Mouse (Mus musculus) neural tube, embryonic 14.5 days (tissue): Measurements from ENCODE around the gene Gramd1b. TPM values are rescaled to one million over a fixed set of nuclear protein-coding genes. Genes with fewer than 3 reads are reported as not detected.

Experiments
- ATAC-seq: fragments of 200-750 bp; cut with Nextera tagmentation; 2 replicates; pipeline ENCODE4 v1.8.0; 2017; ENCODE audit warnings: low read depth, mild to moderate bottlenecking, moderate TSS enrichment, moderate library complexity
- H3K27ac ChIP-seq: fragments of 300-500 bp; sonication (generic); 2 replicates; pipeline ENCODE4 v1.5.1; 2014; ENCODE audit warnings: low read depth, mild to moderate bottlenecking, control low read depth, low read length, moderate library complexity, mixed read lengths
- H3K27me3 ChIP-seq: fragments of 300-500 bp; sonication (generic); 2 replicates; pipeline ENCODE4 v1.6.1; 2014; ENCODE audit warnings: low read length; ENCODE audit not compliant: control insufficient read depth, insufficient read depth
- H3K36me3 ChIP-seq: fragments of 300-500 bp; sonication (generic); 2 replicates; pipeline ENCODE4 v1.6.1; 2014; ENCODE audit warnings: low read length, mixed read lengths; ENCODE audit not compliant: control insufficient read depth, insufficient read depth
- H3K4me1 ChIP-seq: fragments of 300-500 bp; sonication (generic); 2 replicates; pipeline ENCODE4 v1.6.1; 2014; ENCODE audit warnings: low read length; ENCODE audit not compliant: control insufficient read depth, insufficient read depth
- H3K4me2 ChIP-seq: fragments of 300-500 bp; sonication (generic); 2 replicates; pipeline ENCODE4 v1.6.1; 2014; ENCODE audit warnings: mild to moderate bottlenecking, low read depth, low read length, control low read depth
- H3K4me3 ChIP-seq: fragments of 300-500 bp; sonication (generic); 2 replicates; pipeline ENCODE4 v1.5.1; 2014; ENCODE audit warnings: low read depth, low read length, control low read depth, mixed read lengths
- H3K9ac ChIP-seq: fragments of 300-500 bp; sonication (generic); replicated peaks from 2 replicates; pipeline ENCODE4 v1.6.1; 2014; ENCODE audit warnings: low read depth, mild to moderate bottlenecking, control low read depth, low read length, mixed read lengths
- H3K9me3 ChIP-seq: fragments of 300-500 bp; sonication (generic); 2 replicates; pipeline ENCODE4 v1.6.1; 2016; ENCODE audit warnings: low read length; ENCODE audit not compliant: control insufficient read depth
- WGBS: fragments of 180-500 bp; shearing (Covaris S2); extraction: QIAGEN DNeasy Blood & Tissue Kit; methylation state at CpG from one replicate; pipeline ENCODE4 v1.1.7; 2014; 5-methylcytosine and 5-hydroxymethylcytosine counted together
- polyA plus RNA-seq: library from polyadenylated mRNA; unstranded; fragments of >200 nt; fragmentation: Nextera tagmentation; extraction: Ambion mirVana; gene quantifications from 2 replicates; pipeline ENCODE4 v1.2.1, GENCODE M21; 2014

Gene Gramd1b
- polyA plus RNA-seq, 1 experiment from 2014 or later: 13.9 TPM

DNA sequence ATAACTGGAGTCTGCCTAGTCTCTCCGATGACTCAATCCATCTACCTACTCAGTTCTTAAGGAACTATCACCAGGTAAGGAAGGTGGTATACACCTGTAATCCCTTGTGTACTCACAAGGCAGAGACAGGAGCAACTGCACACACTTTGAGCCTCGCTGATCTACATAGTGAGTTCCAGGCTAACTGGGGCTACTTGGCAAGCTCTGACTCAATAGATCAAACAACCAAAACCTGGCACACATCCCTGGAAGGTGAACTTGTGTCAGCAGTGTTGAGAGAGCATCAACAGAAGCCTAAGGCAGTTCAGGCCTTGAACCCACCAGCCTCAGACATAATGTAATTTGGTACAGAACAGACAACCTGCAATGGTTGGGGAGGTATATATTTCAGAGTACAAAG lies 135.0 kb downstream of the Gramd1b start:
- Histone ChIP-seq H3K27me3 (no peaks in the 10 kb centered on the region), H3K27ac (no peak overlapping the region), H3K9ac (no peak overlapping the region), H3K36me3 (no peaks in the 10 kb centered on the region), H3K4me3 (no peak overlapping the region), H3K9me3 (no peaks in the 10 kb centered on the region), H3K4me1 (peaks cover 14% of the 10 kb centered on the region), H3K4me2 (no peak overlapping the region)
- ATAC-seq: no peak
- WGBS: 92% methylated on average over 2 of the region's 2 CpGs

DNA sequence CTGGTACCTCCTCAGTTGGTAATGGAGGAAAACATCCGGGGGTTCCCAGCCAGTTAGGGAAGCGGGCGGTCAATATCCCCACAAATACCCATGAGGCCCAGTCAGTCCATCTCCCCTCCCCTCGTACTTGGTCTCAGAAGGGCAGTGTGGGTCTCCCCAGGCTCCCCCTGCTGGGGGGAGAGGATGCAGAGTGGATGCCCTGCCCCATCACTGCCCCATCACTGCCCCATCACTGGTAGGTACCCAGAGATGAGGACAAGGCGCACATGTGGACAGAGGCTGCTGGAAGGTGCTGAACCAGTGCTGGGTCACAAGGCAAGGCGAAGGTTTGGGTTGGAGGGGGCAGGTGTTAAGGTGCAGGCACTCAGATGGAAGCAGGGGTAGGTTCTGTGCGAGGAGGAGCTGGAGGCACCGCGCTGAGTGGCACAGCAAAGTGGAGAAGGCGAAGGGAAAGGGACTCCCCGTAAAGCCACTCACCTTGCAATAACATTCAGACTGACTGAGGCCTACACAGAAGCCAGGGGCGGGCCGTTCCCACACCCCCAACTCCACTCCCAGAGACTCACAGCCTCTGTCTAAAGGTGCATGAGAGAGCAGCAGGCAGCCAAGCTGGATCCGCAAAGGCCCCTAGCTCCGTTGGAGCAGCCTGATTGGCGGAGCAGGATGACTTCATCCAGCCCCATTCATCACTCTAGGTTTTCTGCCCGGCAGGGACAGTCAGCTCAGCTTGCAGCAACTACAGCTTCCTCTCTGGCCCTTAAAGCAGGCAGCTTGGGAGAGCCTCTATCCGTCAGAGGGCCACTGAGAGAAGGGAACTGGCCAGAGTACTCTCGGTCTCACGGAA lies 139.1 kb downstream of the Gramd1b start:
- Histone ChIP-seq H3K4me2 (peak overlapping the region; percentile 45), H3K27ac (peak overlapping the region; percentile 85), H3K4me3 (no peak overlapping the region), H3K27me3 (no peaks in the 10 kb centered on the region), H3K9ac (peak overlapping the region; percentile 44), H3K4me1 (peaks cover 14% of the 10 kb centered on the region), H3K9me3 (no peaks in the 10 kb centered on the region), H3K36me3 (no peaks in the 10 kb centered on the region)
- 17% methylated on average over 20 of the region's 20 CpGs for WGBS
- ATAC-seq: peak; percentile 90

DNA sequence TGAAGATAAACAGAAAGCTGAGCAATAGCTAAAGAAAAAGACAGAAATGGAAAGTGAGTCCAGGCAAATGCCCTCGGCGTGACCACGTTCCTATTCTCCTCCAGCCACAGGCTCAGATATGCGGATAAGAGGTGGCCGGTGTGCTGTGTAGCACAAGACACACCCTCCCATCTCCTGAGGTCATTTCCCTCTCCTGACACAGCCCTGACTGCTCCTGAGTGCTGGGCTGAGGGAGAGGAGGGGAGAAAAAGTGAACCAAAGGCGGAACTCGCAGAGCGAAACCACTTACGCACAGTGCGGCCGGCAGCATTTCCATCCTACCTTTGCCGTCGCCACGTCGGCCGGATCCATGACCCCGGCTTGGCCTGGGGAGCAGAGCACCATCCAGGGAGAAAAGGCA lies 139.8 kb downstream of the Gramd1b start:
- no peaks in the 10 kb centered on the region for H3K27me3 ChIP-seq
- H3K4me1 ChIP-seq: peaks cover 14% of the 10 kb centered on the region
- WGBS: 75% methylated on average over 17 of the region's 17 CpGs
- H3K9ac ChIP-seq: peak overlapping the region; percentile 44; the same call in 1 of the 2 replicates
- no peaks in the 10 kb centered on the region for H3K36me3 ChIP-seq
- H3K4me3 ChIP-seq: no peak overlapping the region
- no peaks in the 10 kb centered on the region for H3K9me3 ChIP-seq
- H3K4me2 ChIP-seq: no peak overlapping the region
- ATAC-seq: peak; percentile 7; the same call in 1 of the 2 replicates
- H3K27ac ChIP-seq: peak overlapping the region; percentile 85

DNA sequence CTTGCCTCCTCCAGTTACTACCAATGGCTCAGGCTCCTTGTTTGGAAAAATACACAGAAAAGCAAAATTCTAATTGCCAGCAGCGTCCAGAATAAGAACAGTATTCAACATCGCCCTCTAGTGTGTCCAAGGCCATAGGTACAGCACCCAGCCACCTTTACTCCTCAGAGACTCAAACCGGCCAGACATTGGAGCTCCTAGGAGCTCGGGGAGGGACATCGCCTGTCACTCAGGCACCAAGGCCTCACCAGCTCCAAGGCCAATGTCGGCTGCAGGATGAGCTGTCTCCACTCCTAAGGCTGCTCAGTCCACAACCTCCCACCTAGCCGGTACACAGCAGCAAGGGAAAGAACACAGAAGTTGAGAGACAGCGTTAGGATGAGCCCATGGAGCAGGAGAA lies 140.3 kb downstream of the Gramd1b start:
- Histone ChIP-seq H3K4me1 (peaks cover 14% of the 10 kb centered on the region), H3K36me3 (no peaks in the 10 kb centered on the region), H3K27ac (0 out of 2 replicates have a peak overlapping the region, but pooled peaks have one; percentile 35), H3K27me3 (no peaks in the 10 kb centered on the region), H3K9ac (no peak overlapping the region), H3K4me3 (no peak overlapping the region), H3K9me3 (no peaks in the 10 kb centered on the region), H3K4me2 (no peak overlapping the region)
- WGBS: 40% methylated on average over 8 of the region's 8 CpGs
- peak; percentile 13; the same call in 1 of the 2 replicates for ATAC-seq

DNA sequence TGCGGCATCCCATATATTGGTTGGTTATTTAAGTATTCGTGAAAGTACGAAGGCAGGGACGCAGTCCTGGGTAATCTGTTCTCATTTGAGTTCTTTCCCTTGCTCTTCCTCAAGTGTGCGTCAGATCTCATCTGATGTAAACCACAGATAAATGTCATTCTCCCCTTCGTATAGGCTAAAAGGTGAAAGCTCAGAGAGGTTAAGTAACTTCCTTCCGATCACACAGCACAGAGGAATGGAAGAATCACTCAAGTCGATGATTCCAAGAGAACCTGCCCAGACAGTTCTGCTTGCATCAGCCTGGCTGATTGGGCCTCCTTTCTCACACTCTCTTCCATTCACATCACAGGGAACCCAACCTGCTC lies 140.8 kb downstream of the Gramd1b start:
- no peaks in the 10 kb centered on the region for H3K36me3 ChIP-seq
- no peak for ATAC-seq
- no peak overlapping the region for H3K4me3 ChIP-seq
- WGBS: 91% methylated on average over 8 of the region's 8 CpGs
- H3K4me2 ChIP-seq: no peak overlapping the region
- no peaks in the 10 kb centered on the region for H3K27me3 ChIP-seq
- no peaks in the 10 kb centered on the region for H3K9me3 ChIP-seq
- no peak overlapping the region for H3K9ac ChIP-seq
- no peak overlapping the region for H3K27ac ChIP-seq
- peaks cover 14% of the 10 kb centered on the region for H3K4me1 ChIP-seq

DNA sequence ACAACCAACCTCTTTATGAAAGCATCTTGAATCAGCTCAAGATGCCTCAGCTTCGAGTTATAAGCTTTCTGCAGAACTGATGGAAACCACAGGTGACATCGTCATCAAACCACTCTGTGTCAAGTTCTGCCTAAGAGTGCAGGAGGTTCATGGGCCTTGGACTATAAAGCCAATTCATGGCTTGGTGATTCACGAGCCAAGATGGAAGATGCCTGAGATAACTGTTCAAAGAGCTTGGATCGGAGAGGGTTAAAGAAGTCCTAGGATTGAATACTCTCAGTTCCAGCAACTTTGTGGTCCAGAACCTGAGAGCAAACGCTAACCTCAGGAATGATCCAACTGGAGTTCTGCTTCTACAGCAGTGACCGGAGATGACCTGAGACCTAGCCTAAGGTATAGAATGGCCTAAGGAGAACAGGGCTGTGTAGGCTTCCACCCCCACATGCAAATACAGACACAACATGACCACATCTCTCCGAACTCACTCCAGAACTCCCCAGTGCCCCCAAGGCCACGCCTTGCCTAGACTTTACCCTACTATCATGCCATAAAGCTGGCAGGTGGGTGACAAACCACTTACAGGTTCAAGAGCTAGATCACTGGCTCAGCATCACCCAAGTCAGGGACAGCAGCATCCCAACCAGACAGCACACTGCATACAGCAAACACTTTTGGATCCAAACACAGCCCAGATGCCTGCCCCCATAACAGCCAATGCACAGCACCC lies 141.4 kb downstream of the Gramd1b start:
- H3K27ac ChIP-seq: no peak overlapping the region
- H3K9me3 ChIP-seq: no peaks in the 10 kb centered on the region
- H3K4me2 ChIP-seq: no peak overlapping the region
- WGBS: 93% methylated on average over 8 of the region's 8 CpGs
- ATAC-seq: no peak
- H3K27me3 ChIP-seq: no peaks in the 10 kb centered on the region
- H3K4me3 ChIP-seq: no peak overlapping the region
- H3K4me1 ChIP-seq: peaks cover 14% of the 10 kb centered on the region
- H3K36me3 ChIP-seq: no peaks in the 10 kb centered on the region
- H3K9ac ChIP-seq: no peak overlapping the region

DNA sequence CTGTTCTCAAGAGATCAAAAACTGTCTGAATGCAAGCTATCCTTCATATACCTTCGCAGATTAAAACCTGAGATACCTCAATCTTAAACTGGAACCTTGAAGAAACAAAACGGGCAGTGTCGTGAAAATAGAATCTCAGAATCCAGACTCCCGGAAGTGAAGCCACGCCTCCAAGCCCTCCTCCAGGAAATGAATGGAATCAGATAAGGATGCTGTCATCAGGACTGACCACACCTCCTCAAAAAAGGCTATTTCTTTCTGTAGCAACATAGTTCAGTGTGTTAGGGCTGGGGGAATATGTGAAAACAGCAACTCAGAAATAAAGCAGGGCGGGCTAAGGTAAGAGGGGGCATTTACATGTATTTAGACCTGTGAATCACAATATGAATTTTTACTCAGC lies 142.0 kb downstream of the Gramd1b start:
- Histone ChIP-seq H3K36me3 (no peaks in the 10 kb centered on the region), H3K9ac (no peak overlapping the region), H3K9me3 (no peaks in the 10 kb centered on the region), H3K27ac (no peak overlapping the region), H3K27me3 (no peaks in the 10 kb centered on the region), H3K4me1 (peaks cover 14% of the 10 kb centered on the region), H3K4me2 (no peak overlapping the region), H3K4me3 (no peak overlapping the region)
- no peak for ATAC-seq
- 86% methylated on average over 6 of the region's 6 CpGs for WGBS

DNA sequence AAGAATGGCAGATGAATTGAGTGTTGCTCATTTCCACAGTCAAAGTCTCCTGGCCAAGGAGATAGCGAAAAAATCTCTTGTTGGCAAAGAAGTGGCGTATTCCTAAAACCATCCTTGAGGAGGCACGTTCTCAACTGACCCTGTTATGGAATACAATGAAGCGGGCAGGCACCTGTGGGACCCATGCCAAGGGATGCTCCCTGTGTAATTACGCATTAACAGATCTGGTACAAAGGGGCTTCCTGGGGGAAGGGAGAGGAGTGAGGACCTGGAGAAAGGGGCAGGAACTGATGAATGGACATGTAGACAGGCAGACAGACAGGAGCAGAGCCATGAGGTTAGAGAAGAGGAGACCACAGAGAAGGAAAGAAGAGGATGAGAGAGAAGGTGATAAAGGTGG lies 146.4 kb downstream of the Gramd1b start:
- Histone ChIP-seq H3K4me2 (no peak overlapping the region), H3K27me3 (no peaks in the 10 kb centered on the region), H3K4me3 (no peak overlapping the region), H3K27ac (no peak overlapping the region), H3K9ac (no peak overlapping the region), H3K4me1 (peaks cover 9% of the 10 kb centered on the region; the same call in 1 of the 2 replicates), H3K36me3 (no peaks in the 10 kb centered on the region), H3K9me3 (no peaks in the 10 kb centered on the region)
- 95% methylated on average over 5 of the region's 5 CpGs for WGBS
- no peak for ATAC-seq

DNA sequence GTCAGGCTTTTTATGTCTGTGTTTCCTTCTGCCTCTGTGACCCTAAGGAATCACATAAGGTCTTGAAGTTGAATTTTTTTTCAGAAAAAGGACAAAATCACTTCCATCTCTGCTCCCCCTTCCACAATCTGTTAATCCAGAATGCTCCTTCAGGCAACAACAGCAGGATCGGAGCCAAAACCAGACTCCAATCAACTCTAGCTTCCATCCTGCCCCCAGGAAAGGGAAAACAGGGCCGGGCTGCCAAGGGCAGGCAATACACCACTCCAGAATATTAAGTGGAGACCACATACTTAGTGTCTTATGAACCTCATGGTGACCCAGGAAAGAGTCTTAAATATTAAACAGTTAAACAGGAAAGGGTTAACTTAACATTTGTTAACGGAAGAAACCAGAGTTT lies 148.7 kb downstream of the Gramd1b start:
- Histone ChIP-seq H3K27ac (no peak overlapping the region), H3K4me2 (no peak overlapping the region), H3K4me3 (no peak overlapping the region), H3K9ac (no peak overlapping the region), H3K9me3 (no peaks in the 10 kb centered on the region), H3K4me1 (peaks cover 9% of the 10 kb centered on the region; the same call in 1 of the 2 replicates), H3K27me3 (no peaks in the 10 kb centered on the region), H3K36me3 (no peaks in the 10 kb centered on the region)
- WGBS: 72% methylated on average over 3 of the region's 3 CpGs
- no peak for ATAC-seq
